Mouse (Mus musculus) testis, adult 2 months (tissue): ENCODE data around the gene Prkcz. TPM values are rescaled to one million over a fixed set of nuclear protein-coding genes. Genes with fewer than 3 reads are reported as not detected.
A peak's percentile ranks its signal among the peaks of the same experiment; 100 is the strongest.

Experiments used
- H3K27ac ChIP-seq: fragments of 200-500 bp; 2 replicates; pipeline ENCODE4 v1.5.1; 2012; ENCODE audit warnings: low read depth, low read length; ENCODE audit not compliant: control insufficient read depth, insufficient read depth
- H3K27me3 ChIP-seq: fragments of 200-500 bp; 2 replicates; pipeline ENCODE4 v1.6.1; 2012; ENCODE audit warnings: mild to moderate bottlenecking, low read length, moderate library complexity; ENCODE audit not compliant: control insufficient read depth, insufficient read depth
- H3K36me3 ChIP-seq: fragments of 200-500 bp; 2 replicates; pipeline ENCODE4 v1.6.1; 2012; ENCODE audit warnings: mild to moderate bottlenecking, low read length; ENCODE audit not compliant: control insufficient read depth, insufficient read depth
- H3K4me1 ChIP-seq: fragments of 200-500 bp; 2 replicates; pipeline ENCODE4 v1.6.1; 2012; ENCODE audit warnings: low read length; ENCODE audit not compliant: control insufficient read depth, insufficient read depth
- H3K4me3 ChIP-seq: fragments of 200-500 bp; 2 replicates; pipeline ENCODE4 v1.5.1; 2012; ENCODE audit warnings: low read depth, mild to moderate bottlenecking, low read length, moderate library complexity, mixed read lengths; ENCODE audit not compliant: control insufficient read depth
- CTCF ChIP-seq: fragments of 200-500 bp; IDR thresholded peaks from 2 replicates; pipeline ENCODE4 v1.5.1; 2012; ENCODE audit warnings: low read depth, mild to moderate bottlenecking, inconsistent platforms, low read length, moderate library complexity; ENCODE audit not compliant: control insufficient read depth, insufficient read depth, insufficient replicate concordance
- POLR2A ChIP-seq: fragments of 200-500 bp; IDR thresholded peaks from 2 replicates; pipeline ENCODE4 v1.6.1; 2012; ENCODE audit warnings: low read depth, mild to moderate bottlenecking, inconsistent platforms, low read length, moderate library complexity; ENCODE audit not compliant: control insufficient read depth
- polyA plus RNA-seq: library from polyadenylated mRNA; depleted of rRNA; stranded (reverse); fragments of >200 nt; gene quantifications from 2 replicates; pipeline ENCODE4 v1.2.3, GENCODE M21; 2012

Prkcz gene
- polyA plus RNA-seq, 1 experiment = 16.5 TPM

- Histone ChIP-seq H3K36me3 (no peaks in the 10 kb centered on the region), H3K4me3 (no peak overlapping the region), H3K4me1 (no peaks in the 10 kb centered on the region), H3K27me3 (no peaks in the 10 kb centered on the region), H3K27ac (no peak overlapping the region)
- TF ChIP-seq CTCF (no peak), POLR2A (no peak)
Observed at GRCm38 (mm10) chr4:155287713-155288112, 73.4 kb downstream of the Prkcz start.

GRCm38 (mm10) chr4:155286090-155286489 lies 75.1 kb downstream of the Prkcz start:
- Histone ChIP-seq H3K4me3 (no peak overlapping the region), H3K27ac (no peak overlapping the region), H3K36me3 (no peaks in the 10 kb centered on the region), H3K27me3 (no peaks in the 10 kb centered on the region), H3K4me1 (0 out of 2 replicates have a peak, but pooled peaks cover 1% of the 10 kb centered on the region)
- no peak for TF ChIP-seq CTCF
- no peak for TF ChIP-seq POLR2A

- no peak overlapping the region for H3K4me3 ChIP-seq
- TF ChIP-seq POLR2A (no peak), CTCF (no peak)
- H3K27me3 ChIP-seq = no peaks in the 10 kb centered on the region
- no peaks in the 10 kb centered on the region for H3K36me3 ChIP-seq
- H3K4me1 ChIP-seq = peaks cover 2% of the 10 kb centered on the region; the same call in 1 of the 2 replicates
- peak overlapping the region; percentile 23; the same call in 1 of the 2 replicates for H3K27ac ChIP-seq
Observed at GRCm38 (mm10) chr4:155284521-155285379, 76.4 kb downstream of the Prkcz start.

GRCm38 (mm10) chr4:155283585-155283984 lies 77.6 kb downstream of the Prkcz start:
- Histone ChIP-seq H3K27me3 (no peaks in the 10 kb centered on the region), H3K4me3 (no peak overlapping the region), H3K4me1 (peaks cover 2% of the 10 kb centered on the region; the same call in 1 of the 2 replicates), H3K27ac (peak overlapping the region; percentile 46), H3K36me3 (no peaks in the 10 kb centered on the region)
- TF ChIP-seq CTCF = no peak
- no peak for TF ChIP-seq POLR2A

- TF ChIP-seq CTCF (no peak), POLR2A (no peak)
- Histone ChIP-seq H3K4me3 (no peak overlapping the region), H3K27ac (peak overlapping the region; percentile 46; the same call in 1 of the 2 replicates)
Observed at GRCm38 (mm10) chr4:155283001-155283503, 78.1 kb downstream of the Prkcz start.

GRCm38 (mm10) chr4:155282231-155282630 lies 78.9 kb downstream of the Prkcz start:
- Histone ChIP-seq H3K27me3 (no peaks in the 10 kb centered on the region), H3K4me1 (peaks cover 2% of the 10 kb centered on the region; the same call in 1 of the 2 replicates), H3K36me3 (no peaks in the 10 kb centered on the region), H3K4me3 (no peak overlapping the region), H3K27ac (no peak overlapping the region)
- TF ChIP-seq CTCF (no peak), POLR2A (no peak)

More at GRCm38 (mm10) chr4:155283001-155283503, 78.1 kb downstream of the Prkcz start:
- Histone ChIP-seq H3K27me3 (no peaks in the 10 kb centered on the region), H3K36me3 (no peaks in the 10 kb centered on the region), H3K4me1 (peaks cover 2% of the 10 kb centered on the region; the same call in 1 of the 2 replicates)

GRCm38 (mm10) chr4:155281652-155282051 lies 79.5 kb downstream of the Prkcz start:
- Histone ChIP-seq H3K4me3 (no peak overlapping the region), H3K27me3 (no peaks in the 10 kb centered on the region), H3K36me3 (no peaks in the 10 kb centered on the region), H3K4me1 (peaks cover 2% of the 10 kb centered on the region; the same call in 1 of the 2 replicates), H3K27ac (no peak overlapping the region)
- TF ChIP-seq CTCF (no peak), POLR2A (no peak)
